Mouse (Mus musculus): ENCODE data around the gene Serpinb1c. TPM values are rescaled to one million over a fixed set of nuclear protein-coding genes. Genes with fewer than 3 reads are reported as not detected.
"Not testable (repeated sequence)": the region's sequence is repeated elsewhere in the genome, so short reads cannot be mapped to it uniquely, and the experiment has no call there.

Gene Serpinb1c
- total RNA-seq, 2 experiments from 2014 or later: not detected

DNA sequence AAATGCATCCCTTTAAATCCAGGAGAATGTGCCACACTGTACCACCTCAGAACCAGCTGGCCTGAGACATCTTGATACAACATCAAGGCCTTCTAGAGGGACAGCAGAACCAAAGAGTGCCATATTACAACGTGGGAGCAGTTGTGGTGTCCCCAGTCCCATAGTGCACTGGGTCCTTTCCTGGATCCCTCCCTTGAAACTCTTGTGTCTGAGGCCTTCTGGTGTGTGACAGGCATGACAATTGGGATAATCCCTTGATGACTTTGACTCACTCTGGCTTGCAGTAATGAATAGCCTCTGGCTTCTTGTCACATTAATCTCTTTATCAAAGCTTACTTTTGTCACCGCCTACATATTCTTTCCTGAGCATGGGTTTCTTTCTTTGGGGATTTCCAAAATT lies 31.0 kb downstream of the Serpinb1c start:
- no peak for ATAC-seq (replicated peaks; ENCODE audit: low FRiP score, poor library complexity, severe bottlenecking)

DNA sequence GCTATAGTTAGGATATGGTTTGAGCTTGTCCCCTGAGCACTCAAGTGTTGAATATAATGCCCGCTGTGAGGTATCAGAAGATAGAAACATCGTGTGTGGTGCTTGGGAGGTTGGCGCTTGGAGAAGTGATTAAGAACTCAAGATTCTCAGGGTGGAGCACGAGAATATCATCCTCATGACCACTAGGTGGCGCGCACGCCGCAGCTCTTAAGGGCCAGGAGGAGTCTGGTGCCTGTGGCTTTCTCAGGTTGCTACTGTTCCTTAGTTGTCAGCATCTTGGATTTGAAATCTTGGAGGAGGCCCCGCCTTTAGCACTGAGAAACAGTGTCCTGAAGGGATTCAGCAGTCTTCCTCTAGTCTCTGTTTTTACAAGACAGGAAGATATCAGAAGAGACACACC lies 31.5 kb downstream of the Serpinb1c start:
- ATAC-seq (replicated peaks; ENCODE audit: low FRiP score, poor library complexity, severe bottlenecking): peak; percentile 90

DNA sequence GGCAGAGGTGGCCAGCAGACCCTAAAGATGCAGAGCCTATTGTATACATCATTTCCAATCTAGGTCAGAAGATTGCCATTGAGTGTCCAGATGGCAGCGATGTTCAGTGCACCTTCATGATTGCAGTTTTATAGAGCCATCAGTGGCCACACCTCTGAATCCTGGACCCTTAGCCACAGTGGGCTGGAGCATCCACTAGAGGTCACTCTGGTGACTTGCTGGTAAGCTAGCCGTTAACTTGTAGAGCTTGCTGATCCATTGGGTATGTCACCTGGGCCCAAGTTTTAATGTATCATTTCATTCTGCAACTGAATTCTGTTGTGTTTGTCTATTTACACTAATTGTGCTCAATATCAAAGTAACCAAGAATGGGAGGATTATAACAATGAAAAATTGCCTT lies 32.4 kb downstream of the Serpinb1c start:
- ATAC-seq (replicated peaks; ENCODE audit: low FRiP score, poor library complexity, severe bottlenecking): no peak

DNA sequence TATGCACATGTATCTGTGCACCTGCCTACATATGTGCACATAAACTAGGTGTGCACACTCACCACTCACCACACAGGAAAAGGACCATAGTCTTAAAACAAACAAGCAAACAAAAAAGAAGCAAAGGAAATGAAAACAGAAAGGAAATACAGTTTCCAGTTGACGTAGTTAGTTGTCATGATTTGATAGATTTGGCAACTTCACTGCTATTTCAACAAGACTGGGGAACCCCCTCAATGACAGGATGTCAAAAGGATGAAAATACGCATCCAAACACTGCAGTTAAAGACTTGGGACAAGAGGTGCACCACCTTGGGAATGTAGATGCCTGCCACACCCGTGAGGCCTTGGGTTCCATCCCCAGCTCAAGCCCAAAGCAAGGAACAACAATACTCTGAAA lies 33.5 kb downstream of the Serpinb1c start:
- not testable (repeated sequence) for ATAC-seq (replicated peaks; ENCODE audit: low FRiP score, poor library complexity, severe bottlenecking)

DNA sequence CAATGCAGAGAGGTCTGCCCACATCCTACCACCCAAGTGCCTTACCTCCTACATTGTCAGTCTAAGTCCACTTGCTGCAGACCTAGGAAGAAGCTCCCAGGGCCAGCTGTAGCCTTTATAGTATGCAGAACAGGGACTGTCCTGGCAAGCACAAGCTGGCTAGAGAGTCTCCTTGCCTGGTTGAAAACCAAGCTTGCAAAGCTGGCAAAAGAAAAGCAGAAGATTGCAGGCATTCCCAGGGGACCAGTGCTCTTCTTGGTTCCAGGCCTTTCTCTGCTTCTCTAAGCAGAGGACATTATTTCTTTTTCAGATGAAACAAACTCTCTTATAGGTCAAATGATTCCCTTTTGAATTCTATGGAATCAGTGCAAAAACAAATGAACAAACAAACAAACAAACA lies 34.6 kb downstream of the Serpinb1c start:
- ATAC-seq (replicated peaks; ENCODE audit: low FRiP score, poor library complexity, severe bottlenecking): no peak

DNA sequence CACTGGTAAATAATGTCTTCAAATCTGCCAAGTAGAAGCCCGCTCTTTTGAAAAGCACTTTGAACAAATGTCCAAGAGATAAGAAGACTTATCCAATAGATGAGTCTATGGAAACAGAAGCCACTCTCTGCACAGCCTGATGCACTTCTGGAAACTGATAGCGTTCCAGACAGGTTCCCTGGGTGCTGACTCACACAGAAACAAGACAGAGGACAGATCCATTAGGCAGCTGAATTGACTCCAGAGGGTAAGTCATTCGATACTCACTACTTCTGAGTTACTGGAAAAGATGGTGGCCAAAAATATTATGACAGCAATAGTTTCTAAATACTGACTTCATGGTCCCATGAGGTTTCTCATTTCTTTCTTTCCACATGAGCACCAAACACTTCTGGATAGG lies 37.2 kb downstream of the Serpinb1c start:
- ATAC-seq (replicated peaks; ENCODE audit: low FRiP score, poor library complexity, severe bottlenecking): no peak

DNA sequence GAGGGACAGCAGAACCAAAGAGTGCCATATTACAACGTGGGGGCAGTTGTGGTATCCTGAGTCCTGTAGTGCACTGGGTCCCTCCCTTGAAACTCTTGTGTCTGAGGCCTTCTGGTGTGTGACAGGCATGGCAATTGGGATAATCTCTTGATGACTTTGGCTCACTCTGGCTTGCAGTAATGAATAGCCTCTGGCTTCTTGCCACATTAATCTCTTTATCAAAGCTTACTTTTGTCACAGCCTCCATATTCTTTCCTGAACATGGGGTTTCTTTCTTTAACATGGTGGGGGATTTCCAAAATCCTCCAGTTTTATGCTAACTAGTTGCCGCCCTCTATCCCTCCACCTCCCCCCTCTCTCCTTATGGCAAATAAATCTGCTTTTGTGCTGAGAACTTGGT lies 44.9 kb downstream of the Serpinb1c start:
- no peak for ATAC-seq (replicated peaks; ENCODE audit: low FRiP score, poor library complexity, severe bottlenecking)

DNA sequence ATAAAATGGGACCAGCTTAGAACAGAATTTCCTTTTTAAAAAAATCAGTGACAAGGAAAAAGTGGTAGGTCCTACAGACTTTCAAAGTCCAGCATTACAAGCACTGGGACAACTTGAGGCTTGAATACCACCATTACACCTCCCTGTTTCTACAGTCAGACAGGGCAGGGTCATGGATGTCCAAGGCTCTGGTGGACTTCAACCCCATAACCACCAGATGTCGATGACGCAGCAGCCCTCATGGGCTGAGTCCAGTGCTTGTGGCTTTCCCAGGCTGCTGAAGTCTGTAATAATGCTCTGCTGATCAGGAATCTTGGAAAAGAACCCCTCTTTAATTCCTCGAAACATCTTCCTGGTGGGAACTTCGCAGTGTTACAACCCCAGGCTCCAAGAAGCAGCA lies 45.5 kb downstream of the Serpinb1c start:
- no peak for ATAC-seq (replicated peaks; ENCODE audit: low FRiP score, poor library complexity, severe bottlenecking)

DNA sequence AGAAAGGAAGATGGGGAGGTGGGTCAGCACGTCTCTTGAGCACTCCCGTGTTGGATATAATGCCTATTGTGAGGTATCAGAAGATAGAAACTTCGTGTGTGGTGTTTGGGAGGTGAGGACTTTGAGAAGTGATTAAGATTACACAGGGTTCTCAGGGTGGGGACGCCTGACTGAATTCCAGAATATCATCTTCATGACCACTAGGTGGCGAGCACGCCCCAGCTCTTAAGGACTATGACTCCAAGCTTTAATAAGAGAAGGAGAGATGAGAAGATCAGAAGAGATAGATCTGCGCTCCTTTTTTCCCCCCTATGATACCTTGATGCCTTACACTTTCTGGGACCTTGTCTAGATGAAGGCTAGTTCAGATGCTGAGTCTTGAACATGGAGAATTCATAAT lies 46.0 kb downstream of the Serpinb1c start:
- peak; percentile 85 for ATAC-seq (replicated peaks; ENCODE audit: low FRiP score, poor library complexity, severe bottlenecking)

DNA sequence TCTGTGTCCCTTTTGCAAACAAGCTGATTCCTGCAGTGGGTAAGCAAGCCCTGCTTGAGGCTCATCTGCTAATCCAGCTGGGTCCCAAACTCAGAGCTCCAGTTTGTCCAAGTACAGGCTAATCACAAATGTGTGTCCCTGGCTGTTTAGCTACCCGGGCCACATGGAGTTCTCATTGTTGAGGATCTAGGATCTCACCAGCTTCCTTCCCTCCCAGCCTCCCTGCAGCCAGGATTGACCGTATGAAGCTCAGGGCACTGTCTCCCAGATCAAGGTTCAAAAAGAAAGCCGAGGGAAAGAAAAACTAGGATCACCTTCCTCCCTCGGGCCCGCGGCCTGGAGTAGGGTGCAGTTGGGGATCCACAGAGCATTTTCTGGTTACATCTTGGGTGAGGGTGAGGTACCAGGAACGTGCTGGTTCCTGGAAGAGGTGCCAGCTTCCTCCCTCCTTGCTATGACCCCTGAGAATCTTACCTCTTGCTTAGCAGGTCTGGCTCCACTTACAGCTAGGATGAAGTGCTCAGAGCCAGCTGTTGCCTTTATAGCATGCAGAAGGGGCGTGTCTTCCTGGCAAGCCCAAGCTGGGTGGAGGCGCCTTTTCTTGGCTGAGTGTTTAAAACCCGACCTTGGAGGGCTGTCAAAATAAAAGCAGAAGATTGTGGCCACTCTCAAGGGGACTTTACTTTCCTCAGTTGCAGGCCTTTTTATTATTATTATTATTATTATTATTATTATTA lies 47.2 kb downstream of the Serpinb1c start, which contains the start of gene Serpinb1a:
Serpinb1a (minus strand) TSS at position 518 of the 737 bp plus-strand sequence.
- ATAC-seq (replicated peaks; ENCODE audit: low FRiP score, poor library complexity, severe bottlenecking): no peak

DNA sequence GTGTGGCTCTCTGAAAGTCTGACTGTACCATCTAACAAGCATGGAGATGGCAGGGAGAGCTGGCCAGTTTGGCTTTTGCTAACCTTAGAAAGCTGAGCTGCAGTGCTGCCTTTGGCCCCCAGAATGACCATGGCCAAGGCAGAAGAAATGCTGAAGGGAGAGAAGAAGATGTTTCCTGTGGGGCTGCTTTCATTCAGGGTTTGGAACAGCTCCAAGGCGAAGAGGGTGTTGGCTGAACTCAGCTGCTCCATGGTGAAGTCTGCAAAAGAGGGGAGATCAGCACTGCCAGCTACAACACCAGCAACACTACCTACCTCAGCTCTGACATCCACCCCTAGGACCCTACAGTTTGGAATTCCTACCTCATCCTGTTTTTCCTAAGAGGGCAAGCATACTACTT lies 47.9 kb downstream of the Serpinb1c start:
- no peak for ATAC-seq (replicated peaks; ENCODE audit: low FRiP score, poor library complexity, severe bottlenecking)

DNA sequence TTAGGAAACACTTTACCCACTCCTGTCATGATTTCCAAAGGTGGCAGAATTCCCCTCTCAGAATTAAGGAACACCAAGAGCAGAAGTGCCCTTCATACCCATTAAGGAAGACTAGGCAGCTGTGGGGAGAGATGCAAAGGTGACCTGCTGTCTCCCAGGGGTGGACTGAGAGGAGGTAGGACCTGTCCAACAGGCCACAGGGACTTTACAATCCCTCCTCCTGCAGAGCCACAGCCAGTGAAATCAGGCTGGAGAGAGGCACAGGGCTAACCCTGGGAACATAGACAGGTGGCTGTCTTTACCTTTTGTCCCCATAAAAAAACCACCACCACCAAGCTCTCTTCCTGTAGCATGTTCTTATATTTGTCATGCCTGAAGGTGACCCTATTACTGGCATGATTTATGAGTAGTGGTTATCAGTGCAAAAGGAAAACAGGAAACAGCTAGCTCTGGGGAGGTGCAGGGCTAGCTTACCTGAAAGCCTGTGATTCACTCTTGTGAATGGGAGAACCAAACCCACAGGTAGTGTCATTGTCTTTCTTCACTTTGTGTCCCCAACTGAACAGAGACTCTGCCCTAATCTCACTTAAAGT lies 48.4 kb downstream of the Serpinb1c start:
- no peak for ATAC-seq (replicated peaks; ENCODE audit: low FRiP score, poor library complexity, severe bottlenecking)

DNA sequence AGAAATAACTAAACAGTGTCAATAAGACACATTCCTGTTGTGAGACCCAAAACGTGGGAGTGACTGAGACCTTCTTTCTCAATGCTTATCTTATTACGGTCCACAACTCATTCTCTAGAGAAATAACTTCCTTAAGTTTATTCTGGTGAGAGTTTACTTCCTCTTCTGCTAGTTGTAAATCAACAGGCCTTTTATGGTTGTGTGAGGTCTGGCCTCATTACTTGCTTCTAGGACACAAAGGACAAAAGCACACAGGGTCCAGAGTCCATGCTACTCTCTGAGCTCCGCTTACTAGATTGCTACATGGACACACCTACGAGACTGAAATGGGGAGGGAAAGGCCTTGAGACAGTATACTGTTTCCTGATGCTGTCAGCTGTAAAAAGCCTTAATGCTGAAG lies 48.9 kb downstream of the Serpinb1c start:
- no peak for ATAC-seq (replicated peaks; ENCODE audit: low FRiP score, poor library complexity, severe bottlenecking)

DNA sequence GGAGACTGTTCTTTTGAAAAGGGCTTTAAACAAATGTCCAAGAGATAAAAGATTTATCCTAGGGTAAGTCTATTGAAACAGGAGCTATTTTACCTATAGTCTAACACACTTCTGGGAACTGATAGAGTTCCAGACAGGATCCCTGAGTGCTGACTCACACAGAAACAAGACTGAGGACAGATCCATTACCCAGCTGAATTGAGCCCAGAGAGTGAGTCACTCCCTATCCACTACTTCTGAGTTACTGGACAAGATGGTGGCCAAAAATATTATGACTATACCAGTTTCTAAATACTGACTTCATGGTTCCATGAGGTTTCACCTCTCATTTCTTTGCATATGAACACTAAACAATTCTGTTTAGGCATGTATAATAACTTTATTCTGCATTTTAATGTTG lies 51.8 kb downstream of the Serpinb1c start:
- ATAC-seq (replicated peaks; ENCODE audit: low FRiP score, poor library complexity, severe bottlenecking): no peak

DNA sequence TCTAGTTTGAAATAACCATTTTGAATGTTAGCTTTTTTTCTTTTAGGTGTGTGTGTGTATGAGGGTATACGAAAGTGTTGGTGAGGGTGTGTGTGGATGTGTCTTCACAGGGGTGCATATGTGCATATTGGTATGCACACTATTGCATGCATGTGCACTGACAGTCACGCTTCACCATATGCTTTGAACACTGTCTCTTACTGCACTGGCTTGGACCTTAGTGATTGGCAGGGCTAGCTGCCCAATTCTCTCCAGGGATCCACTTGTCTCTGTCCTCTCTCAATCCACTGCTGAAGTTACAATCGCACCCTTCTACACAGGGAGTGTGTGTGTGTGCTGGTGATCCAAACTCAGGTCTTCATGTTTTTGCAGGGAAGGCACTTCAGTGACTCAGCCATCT lies 56.7 kb downstream of the Serpinb1c start:
- ATAC-seq (replicated peaks; ENCODE audit: low FRiP score, poor library complexity, severe bottlenecking): no peak

DNA sequence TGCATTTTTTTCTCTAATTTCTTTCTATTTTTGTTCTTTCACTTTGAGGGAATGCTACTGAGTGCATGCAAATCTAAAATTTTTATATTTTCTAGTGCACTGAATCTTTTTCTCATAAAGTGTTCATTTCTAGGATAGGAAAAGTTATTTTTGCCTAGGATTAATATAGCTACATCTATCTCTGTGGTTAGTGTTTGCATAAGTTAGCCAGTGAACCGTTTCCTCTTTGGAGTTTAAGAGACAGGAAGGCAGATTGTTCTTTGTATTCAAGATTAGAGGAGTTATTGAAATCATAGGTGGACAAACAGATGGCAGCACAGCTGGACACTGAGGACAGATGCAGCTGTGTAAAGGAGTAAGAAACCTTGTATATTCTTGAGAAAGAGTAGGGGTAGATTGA lies 58.7 kb downstream of the Serpinb1c start:
- no peak for ATAC-seq (replicated peaks; ENCODE audit: low FRiP score, poor library complexity, severe bottlenecking)

DNA sequence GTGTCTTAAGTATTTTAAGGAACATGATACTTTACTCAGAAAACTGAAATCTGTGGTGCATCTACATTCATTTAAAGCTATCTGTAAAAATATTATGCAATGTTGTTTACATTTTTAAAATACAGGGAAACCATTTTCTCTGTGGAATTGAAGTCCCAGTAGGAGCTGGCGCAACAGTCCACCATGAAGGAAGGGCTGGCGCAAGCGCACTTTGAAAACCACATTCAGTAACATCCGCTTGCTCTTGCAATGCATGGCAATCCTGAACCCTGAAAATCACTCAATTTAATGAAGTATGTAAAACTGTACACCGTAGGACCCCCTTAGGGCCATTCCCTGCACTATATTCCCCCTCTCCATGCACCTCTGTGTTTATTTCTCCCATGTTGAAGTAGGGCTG lies 63.5 kb downstream of the Serpinb1c start:
- no peak for ATAC-seq (replicated peaks; ENCODE audit: low FRiP score, poor library complexity, severe bottlenecking)

DNA sequence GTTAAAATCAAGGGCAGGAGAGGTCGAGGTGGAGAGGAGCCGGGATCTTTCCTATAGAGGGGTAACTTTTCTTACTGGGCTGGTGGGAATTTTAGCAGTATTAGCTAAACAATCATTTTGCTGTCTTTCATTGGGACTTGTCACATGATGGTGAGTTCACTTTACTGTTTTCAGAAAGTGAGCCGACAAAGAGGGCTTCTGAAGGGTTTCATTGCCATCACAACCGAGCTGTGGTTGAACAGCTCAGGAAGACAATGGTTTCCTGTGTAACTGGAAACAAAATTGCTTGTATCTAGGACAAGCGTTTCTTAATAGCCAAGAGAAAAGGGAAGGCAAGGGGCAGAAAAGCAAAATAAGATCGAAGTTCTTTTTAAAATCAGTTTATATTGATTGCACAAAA lies 64.8 kb downstream of the Serpinb1c start:
- ATAC-seq (replicated peaks; ENCODE audit: low FRiP score, poor library complexity, severe bottlenecking): no peak

DNA sequence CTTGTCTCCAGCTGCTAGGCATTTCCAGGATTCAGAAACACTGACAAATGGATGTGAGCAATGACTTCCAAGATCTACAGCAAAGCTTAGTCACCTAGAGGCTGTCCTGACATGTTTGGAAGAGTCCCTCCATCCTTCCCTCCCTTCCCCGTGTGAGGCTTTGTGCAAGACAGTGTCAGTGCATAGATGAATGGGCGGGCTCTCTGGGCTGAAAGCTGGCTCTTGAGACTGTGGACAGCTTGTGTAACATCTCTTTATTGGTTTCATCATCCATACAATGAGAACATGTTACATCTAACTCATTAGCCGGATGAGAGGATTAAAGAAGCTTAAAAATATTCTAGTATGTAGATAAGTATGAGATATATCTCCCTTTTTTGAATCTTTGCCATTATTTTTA lies 65.2 kb downstream of the Serpinb1c start:
- ATAC-seq (replicated peaks; ENCODE audit: low FRiP score, poor library complexity, severe bottlenecking): no peak

DNA sequence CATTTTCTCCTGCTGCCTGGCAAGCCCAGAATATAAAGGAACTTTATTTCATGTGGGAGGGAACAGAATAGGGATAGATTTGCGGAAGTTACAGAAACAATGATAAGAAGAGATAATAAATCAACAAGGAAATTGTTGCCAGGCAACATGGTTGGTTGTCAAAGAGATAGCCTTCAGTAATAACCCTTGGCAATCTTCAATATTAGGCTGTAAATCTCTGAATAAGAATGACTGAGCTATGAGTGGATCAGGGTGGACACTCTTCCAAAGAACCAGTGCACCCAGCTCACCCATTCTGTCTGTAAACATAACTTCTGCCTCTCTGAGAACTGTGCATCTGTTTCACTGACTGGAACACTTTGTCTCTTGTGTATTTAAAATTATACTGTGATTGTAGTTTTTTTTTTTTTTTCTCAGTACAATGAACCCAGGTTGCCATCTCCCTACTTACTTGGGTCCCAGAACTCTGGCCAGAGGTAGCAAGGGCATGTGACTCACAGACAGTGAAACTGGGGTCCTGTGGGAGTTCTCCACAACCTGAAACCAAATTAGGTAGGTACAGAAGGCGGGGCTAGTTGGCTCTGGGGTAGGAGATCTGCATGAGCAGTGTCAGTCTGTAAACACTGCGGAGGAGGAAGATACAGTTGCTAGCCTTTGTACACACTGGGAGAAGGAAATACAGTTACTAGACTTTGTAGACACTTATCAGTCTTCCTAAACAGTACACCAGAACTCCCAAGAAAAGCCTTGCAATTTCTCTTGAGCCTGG lies 66.3 kb downstream of the Serpinb1c start:
- ATAC-seq (replicated peaks; ENCODE audit: low FRiP score, poor library complexity, severe bottlenecking): no peak

All from erythroblast, adult 5-6 weeks (primary cell).